Mouse (Mus musculus): ENCODE results near the gene Cacna2d3. TPM values are rescaled to one million over a fixed set of nuclear protein-coding genes. Genes with fewer than 3 reads are reported as not detected.
A peak's percentile ranks its signal among the peaks of the same experiment; 100 is the strongest.

The Cacna2d3 gene
- total RNA-seq, 2 experiments from 2014 or later = 1.9 to 2.1 TPM

DNA sequence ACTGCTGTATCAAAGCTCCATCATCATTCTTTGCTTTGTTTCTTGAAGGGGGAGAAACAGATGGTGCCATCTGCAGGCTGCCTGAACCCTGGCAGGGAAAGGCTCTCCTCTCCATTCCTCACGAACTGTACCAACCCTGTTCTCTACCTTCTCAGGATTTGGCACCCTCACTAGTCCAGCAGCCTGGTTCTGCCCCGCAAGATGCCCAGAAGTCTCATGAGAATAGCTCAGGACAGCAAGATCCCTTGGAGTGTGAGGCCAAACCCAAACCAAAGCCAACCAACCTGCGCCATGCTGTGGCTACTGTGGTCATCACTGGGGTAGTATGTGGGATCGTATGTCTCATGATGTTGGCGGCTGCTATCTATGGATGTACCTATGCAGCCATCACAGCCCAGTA lies 694.4 kb downstream of the Cacna2d3 start:
- DNase-seq (ENCODE audit: low spot score in 2 of 2) = no peak

DNA sequence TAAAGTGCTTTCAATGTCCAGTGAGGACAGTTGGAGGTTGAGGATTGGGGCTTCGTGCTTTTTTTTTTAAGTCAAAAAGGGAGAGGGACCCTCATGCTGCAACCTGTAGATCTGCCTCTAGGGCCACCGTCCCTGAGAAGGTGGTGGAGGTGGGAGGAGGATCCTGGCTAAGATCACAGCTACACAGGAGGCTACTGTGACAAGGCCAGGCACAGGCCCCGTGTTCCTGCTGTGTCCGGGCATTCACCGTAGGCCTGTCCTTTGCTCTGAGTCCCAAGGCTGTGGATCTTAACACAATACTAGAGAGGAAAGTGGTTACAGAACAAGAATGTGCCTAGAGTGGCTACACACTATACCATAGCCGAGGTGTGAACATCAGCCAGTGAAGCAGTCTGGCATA lies 696.3 kb downstream of the Cacna2d3 start:
- DNase-seq (ENCODE audit: low spot score in 2 of 2) = no peak

DNA sequence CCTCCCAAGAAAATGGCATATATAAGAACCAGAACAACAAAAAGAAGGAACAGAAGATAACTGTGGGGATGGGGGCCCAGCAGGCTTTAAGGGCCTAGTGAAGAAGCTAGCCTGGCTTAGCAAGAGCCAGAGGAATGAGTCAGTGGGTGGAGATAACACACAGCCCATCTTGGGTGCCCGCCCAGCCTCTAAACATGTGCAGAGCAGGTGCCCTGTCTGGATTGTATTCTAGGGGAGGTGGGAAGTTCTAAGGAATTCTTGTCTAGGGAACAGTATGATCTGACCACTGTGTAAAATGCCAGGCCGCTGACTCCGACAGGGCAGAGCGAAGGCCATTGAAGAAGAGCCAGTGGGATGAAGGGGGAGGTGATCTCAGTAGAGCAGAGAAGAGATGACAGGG lies 698.4 kb downstream of the Cacna2d3 start:
- no peak for DNase-seq (ENCODE audit: low spot score in 2 of 2)

DNA sequence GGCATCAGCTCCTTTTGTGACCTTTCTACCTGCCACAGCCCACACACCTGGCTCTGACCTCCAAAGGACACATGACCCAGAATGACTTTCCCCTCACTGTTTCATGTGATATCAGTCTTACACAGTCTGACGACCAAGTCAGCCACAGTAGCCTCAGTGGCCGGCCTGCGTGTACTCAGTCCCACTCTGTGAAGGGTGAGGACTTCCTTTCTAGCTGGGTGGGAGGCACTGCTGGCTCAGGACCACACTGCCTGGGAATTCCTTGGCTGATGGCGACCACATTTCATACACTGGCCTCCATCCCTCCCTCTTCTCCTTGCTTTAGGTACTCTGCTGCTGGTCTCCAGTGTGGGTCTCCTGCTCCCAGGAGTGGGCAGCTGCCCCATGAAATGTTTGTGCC lies 700.4 kb downstream of the Cacna2d3 start:
- no peak for DNase-seq (ENCODE audit: low spot score in 2 of 2)

DNA sequence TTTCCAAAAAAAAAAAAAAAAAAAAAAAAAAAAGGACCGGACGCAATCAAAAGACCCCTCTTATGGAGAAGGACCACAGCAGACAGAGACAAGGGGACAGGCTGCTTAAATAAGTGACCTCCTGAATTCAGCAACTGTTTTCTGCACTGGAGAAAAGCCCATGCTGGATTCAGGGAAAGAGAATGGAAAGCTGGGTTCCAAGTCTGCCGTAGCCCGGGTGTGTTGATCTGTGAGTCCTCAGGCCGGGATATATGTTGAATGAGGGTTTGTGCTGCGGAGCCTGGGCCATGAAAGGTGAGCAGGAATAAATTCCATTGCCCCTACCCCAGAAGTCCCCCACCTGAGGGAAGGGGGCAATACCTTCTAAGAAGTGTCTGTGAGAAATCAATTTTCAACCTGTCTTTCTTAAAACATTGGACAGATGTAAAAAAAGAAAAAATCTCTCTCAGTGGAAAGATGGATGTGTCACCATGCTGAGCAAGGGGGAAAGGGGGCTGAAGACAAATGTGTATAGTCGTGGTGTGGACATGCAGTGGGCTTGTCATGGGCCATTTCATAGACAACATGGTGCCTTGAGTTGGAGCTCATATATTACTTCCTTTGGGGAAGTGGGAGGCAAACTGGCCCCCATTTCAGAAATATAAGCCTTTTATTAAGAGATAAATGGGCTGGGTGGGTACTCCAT lies 703.2 kb downstream of the Cacna2d3 start:
- DNase-seq (ENCODE audit: low spot score in 2 of 2) = no peak

DNA sequence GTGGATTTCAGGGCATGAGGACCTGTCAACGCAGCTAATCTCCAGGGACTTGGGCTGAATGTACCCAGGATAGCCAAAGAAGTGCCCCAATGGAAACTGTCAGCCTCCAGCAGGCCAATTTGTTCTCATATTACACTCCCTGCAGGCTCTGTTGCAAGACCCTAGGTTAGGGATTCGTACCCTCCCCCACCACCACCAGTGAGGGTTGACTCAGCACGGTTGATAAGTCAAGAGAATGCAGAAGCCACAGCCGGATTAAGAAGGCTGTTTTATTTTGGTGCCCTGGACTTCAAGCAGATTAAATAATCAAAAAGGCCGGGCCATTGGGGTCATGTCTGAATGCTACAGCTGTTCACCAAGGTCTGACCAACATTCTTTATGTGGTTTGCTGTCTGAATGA lies 703.8 kb downstream of the Cacna2d3 start, which contains the start of gene Lrtm1:
TSS of gene Lrtm1 (plus strand) at position 326 of the 400 bp plus-strand sequence.
- DNase-seq (ENCODE audit: low spot score in 2 of 2) = peak in 1 of 2 experiments; percentile 12

DNA sequence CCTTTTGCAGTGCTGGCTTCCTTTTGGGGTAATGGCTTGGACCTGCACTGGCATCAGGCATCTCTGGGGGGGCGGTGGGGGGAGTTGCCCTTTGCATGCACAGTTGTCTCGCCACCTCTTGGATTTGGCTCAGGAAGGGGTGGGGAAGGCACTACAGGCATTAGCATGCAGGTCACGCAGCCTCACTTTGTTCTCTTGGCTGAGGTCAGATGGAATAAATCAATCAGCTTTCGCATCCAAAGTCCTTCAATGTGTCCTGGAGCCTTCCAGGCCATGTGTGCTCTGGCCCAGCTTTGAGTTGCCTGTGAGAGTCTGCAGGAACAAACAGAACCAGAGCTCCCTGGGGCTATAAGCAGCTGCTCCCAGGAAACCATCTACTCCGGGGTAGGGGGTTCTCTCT lies 705.8 kb downstream of the Cacna2d3 start:
- no peak for DNase-seq (ENCODE audit: low spot score in 2 of 2)

DNA sequence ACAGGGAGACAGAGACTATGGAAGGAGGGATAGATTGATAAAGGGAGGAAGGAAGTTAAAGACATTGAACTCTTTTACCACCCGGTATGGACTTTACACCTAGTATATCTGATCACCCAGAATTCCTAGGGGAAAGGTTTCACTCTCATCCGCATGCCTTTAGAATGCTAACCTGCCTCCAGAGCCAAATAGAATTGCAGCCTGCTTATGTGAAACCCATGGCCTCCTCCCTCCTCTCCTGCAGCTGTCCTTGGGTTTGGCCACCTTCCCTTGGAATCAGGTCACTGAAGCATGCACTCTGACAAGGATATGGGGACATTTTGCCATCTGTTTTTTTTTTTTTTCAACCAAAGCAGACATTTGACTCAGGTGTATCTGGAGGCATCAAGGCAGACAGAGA lies 707.0 kb downstream of the Cacna2d3 start:
- DNase-seq (ENCODE audit: low spot score in 2 of 2) = peak in 1 of 2 experiments; percentile 17

DNA sequence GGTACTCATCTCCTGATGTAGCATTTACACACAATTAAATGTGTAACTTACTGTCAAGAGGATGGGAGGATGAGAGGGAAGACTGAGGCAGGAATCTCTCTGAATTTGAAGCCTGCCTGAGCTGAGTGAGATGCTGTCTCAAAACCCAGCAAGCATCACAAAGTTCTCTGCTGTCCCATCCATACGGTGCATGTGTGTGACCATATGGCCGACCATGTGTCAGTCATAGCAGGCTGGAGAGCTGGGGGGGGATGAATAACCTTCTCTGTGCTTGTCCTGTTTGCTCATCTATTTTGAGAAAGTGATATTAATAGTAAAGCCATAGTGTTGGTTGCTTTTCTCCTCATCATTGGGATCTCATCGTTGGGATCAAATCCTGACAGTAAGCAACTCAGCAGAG lies 708.5 kb downstream of the Cacna2d3 start:
- no peak for DNase-seq (ENCODE audit: low spot score in 2 of 2)

DNA sequence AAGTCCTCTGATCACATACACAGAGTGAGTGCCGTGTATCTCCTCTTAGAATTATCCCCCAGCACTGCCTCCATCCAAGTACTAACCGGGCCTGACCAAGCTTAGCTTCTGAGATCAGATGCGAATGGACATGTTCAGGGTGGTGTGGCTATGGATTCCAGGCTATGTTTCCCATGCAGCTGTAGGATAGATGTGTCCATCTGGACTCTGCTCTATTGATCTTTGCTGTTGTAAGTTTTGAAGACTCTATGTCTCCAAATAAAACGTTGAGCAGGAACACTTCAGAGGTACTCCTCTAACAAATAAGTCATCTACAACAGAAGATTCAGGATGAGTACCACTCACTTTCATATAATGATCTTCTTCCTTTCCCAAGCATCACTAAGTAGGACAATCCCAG lies 712.0 kb downstream of the Cacna2d3 start:
- DNase-seq (ENCODE audit: low spot score in 2 of 2) = no peak

DNA sequence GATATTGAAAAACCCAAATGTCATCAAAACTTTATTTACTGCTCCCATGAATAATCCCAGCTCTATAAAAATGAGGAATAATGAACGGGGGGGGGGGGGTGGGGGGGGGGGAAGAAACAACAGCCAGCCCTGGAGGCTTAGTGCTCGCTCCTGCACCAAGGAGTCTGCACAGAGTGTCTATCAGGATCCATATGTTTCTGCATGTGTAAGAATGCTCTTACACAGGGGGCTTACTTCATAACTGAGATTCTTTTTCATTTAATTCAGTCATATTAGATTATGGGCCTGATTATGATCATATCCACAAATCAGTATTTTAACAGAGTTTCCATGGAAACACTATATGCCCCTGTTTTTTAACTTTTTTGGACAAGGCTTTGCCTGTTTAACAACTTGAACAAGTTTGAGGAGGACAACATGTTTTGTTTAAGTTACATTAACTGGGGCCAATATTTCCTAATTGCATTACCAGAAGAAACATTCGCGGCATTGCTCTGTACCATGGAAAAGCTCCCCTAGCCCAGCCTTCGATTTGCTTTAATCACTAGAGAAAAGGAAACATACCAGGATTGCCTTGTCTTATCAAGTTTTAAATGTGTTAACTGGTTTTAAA lies 716.3 kb downstream of the Cacna2d3 start:
- no peak for DNase-seq (ENCODE audit: low spot score in 2 of 2)

DNA sequence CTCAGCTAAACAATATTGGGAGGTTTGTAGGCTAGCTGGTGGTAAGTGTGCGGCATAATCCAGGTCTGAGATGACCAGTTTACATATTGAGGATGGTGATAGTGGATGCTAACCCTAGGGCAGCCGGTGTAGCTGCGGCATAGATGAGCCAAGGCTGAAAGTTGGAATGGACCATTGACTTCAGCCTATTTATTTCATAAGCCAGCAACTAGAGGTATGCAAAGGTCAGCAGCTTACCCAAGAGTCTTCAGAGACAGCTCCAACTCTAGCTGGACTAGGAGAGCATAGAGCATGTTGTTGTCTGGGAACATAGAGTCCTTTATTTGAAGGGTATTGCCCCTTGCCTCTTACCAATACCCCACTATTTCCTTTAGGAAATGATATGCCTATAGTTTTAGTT lies 725.1 kb downstream of the Cacna2d3 start:
- DNase-seq (ENCODE audit: low spot score in 2 of 2) = no peak

DNA sequence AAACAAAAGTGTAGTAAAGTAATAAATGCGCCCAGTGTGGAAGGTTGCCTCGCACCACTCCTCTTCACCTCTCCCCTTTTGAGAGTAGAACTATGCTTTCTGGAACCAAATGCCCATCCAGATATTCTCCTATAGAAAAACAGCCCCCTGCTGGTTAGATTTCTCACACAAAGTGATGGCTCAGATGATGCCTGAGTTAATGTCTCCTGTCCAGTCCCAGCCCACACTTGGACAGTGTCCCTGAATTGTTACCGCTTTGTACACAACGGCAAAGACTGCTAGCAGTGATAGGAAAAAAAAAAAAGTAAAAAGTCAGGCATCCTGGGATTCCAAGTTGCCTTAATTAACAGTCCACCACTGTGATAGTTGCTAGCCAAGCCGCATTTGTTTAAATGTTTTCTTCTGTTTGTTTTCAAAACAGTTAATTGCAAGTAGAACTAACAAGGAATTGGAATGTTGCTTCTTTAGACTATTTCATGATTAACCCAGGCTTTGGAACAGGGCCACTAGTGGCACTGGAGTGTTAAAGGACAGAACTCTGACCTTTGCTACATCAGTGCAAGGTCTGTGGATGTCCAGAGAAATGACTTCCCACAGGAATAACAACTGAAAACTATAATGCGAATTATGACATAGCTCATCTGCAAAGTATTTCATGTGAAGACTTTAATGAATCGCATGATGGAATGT lies 733.3 kb downstream of the Cacna2d3 start:
- no peak for DNase-seq (ENCODE audit: low spot score in 2 of 2)

DNA sequence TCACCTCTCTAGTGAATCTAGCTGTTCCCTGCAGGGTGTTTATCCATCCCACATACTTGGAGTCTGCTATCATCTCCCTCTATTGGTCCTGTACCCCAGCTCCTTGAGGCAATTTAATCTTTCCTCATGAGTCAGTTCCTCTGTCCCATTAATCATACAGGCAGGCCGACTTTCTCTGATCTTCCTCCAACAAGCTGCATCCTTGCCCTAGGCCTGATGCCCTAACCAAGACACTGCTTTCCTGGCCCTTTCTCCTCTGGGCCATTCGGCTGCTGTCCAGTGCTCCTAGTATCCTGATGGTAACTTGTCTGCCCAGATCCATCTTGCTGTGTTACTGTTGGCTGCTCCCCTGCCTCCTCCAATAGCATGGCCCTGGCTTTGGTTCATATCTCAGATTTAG lies 737.4 kb downstream of the Cacna2d3 start:
- DNase-seq (ENCODE audit: low spot score in 2 of 2) = no peak

DNA sequence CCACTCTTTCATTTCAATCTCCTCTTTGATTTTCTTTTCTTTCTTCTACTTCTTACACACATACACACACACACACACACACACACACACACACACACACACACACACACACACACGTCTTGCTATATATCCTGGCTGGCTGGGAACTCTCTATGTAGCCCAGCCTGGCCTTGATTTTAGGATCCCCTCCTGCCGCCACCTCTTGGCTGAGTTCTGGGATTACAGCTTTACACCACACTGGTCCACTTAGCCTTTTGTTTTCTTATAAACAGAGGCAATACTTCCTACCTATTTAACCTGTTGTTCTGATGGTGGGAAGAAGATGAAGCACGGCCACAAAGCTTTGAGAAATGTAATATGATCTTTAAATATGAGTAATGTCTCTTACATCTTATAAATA lies 741.2 kb downstream of the Cacna2d3 start:
- DNase-seq (ENCODE audit: low spot score in 2 of 2) = no peak

DNA sequence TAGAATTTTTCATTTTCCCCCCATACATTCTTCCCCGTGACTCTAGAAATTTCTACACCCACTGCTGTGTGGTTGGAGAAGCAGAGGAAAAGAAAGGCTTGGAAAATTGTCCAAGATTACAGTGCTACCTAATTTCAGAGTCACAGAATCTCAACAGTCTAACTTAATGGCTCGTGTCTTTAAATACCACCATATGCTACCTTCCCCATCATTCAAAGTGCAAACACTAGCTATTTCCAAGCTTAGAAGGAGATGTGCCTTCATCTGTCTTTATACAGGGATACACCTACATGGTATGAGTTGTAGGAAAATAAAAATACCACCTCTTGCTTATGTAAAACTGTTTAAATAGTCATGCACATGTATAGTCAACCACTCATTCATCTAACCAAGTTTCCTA lies 742.4 kb downstream of the Cacna2d3 start:
- no peak for DNase-seq (ENCODE audit: low spot score in 2 of 2)

DNA sequence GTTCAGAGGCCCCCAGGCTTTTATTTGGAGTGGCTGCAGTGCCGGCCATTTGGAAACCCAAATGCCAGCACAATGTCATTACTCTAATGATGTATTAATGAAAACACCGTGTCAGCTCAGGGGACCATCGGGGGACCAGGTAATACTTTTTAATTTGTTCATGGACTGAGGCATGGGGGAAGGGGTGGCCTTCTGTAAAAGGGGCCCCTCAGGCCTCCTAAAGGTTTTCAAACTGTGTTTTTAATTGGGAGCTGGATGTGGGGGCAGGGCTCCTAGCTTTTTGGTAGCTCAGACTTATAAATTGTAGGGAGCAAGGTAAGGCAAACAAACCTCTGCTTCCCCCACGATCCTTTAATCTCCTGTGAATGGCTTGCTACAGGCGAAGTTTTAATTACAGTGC lies 749.0 kb downstream of the Cacna2d3 start:
- no peak for DNase-seq (ENCODE audit: low spot score in 2 of 2)

DNA sequence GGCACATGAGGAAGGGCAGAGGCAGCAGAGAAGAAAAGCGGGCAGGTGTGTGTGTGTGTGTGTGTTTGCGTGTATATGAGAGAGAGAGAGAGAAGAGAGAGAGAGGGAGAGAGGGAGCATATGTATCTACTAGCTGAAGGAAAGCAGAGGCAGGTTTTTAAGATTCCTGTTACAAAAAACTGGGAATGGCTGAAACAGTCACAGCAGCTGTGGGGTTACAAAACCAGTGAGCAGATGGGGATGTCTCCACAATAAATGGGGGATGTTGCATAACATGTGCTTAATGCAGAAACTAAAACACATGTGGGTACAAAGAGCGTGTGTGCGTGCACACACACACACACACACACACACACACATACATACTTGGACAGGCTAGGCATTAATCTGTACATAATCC lies 752.4 kb downstream of the Cacna2d3 start:
- no peak for DNase-seq (ENCODE audit: low spot score in 2 of 2)

DNA sequence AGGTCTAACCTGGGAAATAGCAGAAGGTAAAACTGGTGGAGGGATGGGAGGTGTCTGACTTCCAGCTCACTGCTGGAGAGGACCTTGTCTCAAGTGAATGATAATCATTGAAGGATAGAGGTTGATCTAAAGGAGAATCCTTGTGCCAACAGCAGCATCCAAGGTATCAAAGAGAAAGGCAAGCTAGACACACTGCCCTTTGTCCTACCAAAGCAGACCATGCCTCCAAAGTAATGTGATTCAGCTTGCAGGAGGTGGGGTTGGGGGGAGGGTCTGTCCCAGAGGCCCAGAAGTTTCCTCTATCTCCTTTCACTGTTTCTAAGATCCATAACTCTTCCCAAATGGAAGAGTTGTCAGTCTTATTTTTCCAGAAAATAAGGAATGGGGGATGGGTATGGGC lies 754.8 kb downstream of the Cacna2d3 start:
- no peak for DNase-seq (ENCODE audit: low spot score in 2 of 2)

DNA sequence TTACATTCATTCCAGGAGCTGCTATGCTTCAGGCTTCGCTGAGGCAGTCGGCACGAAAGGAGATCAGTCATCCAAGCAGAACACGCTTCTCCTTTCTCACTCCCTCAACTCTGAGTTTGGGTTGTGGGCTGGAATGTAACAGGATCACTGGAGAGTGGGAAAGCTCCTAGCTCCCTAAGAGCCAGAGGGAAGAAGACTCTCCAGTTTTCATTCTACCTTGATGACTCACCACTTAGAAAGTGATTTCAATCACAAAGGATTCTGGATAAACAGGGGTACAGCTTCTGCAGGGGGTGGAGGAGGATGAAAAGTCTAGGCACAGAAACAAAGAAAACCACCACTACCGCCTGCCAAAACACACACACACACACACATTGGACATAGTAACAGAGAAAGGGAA lies 760.3 kb downstream of the Cacna2d3 start:
- no peak for DNase-seq (ENCODE audit: low spot score in 2 of 2)

DNA sequence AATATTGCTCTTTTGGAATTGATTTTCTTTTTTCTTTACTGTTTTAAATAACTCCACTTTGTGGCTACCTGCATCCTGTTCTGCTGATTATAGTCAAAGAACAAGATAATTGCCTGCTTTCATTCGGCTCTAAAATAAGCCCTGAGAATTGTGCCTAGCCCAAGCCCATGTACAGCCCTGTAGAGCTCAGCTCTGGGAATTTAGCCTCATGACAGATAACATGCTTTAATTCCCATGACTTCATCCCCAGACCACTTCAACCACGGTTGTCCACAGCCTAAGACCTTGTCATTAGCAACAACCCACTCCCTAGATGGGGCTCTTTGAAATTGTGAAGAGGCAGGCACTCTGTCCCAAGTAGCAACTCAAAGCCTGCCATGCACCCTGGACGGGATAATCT lies 762.6 kb downstream of the Cacna2d3 start:
- no peak for DNase-seq (ENCODE audit: low spot score in 2 of 2)
